Mouse (Mus musculus): ENCODE results near the gene B4galt7. TPM values are rescaled to one million over a fixed set of nuclear protein-coding genes. Genes with fewer than 3 reads are reported as not detected.

Gene B4galt7
- total RNA-seq, 2 experiments from 2014 or later, result 11.7 to 14.9 TPM

Other genes with a start within 250 kb of the B4galt7 start
- 100 to 1,000 TPM; 105 to 113 TPM for gene Lman2, start 237.1 kb upstream of the B4galt7 start, total RNA-seq (2021)
- gene Rgs14, start 230.2 kb upstream of the B4galt7 start, total RNA-seq (2021), result 1 to 10 TPM; 1.9 to 2.6 TPM
- under 1 TPM in 1 of 2 experiments, not detected in 1; 0.42 TPM for gene Slc34a1, start 201.7 kb upstream of the B4galt7 start, total RNA-seq (2021)
- not detected for gene Pfn3, start 184.7 kb upstream of the B4galt7 start, total RNA-seq (2021)
- 100 to 1,000 TPM in 1 of 2 experiments, 10 to 100 TPM in 1; 39.7 to 101 TPM for gene F12, start 173.1 kb upstream of the B4galt7 start, total RNA-seq (2021)
- gene Grk6, start 154.8 kb upstream of the B4galt7 start, total RNA-seq (2021), result 10 to 100 TPM; 40.2 to 47.0 TPM
- 1 to 10 TPM; 3.7 to 4.2 TPM for gene Prr7, start 135.6 kb upstream of the B4galt7 start, total RNA-seq (2021)
- 10 to 100 TPM; 32.1 to 41.6 TPM for gene Dbn1, start 111.8 kb upstream of the B4galt7 start, total RNA-seq (2021)
- gene Pdlim7, start 86.2 kb upstream of the B4galt7 start, total RNA-seq (2021), result 10 to 100 TPM; 31.6 to 39.4 TPM
- gene Dok3, start 70.6 kb upstream of the B4galt7 start, total RNA-seq (2021), result 1 to 10 TPM; 5.0 to 5.1 TPM
- 10 to 100 TPM; 38.5 to 39.9 TPM for gene Ddx41, start 63.2 kb upstream of the B4galt7 start, total RNA-seq (2021)
- gene Fam193b, start 28.8 kb upstream of the B4galt7 start, total RNA-seq (2021), result 10 to 100 TPM; 32.4 to 52.0 TPM
- 100 to 1,000 TPM; 144 to 146 TPM for gene Tmed9, start 26.2 kb upstream of the B4galt7 start, total RNA-seq (2021)
- gene Caml, start 23.1 kb downstream of the B4galt7 start, total RNA-seq (2021), result 10 to 100 TPM; 27.4 to 28.4 TPM
- gene Ddx46, start 35.1 kb downstream of the B4galt7 start, total RNA-seq (2021), result 10 to 100 TPM; 30.6 to 36.4 TPM
- gene B230219D22Rik, start 93.2 kb downstream of the B4galt7 start, total RNA-seq (2021), result 10 to 100 TPM; 52.5 to 53.8 TPM
- 10 to 100 TPM; 53.2 to 55.6 TPM for gene Txndc15, start 114.8 kb downstream of the B4galt7 start, total RNA-seq (2021)
- 10 to 100 TPM; 73.5 to 74.7 TPM for gene Pcbd2, start 127.5 kb downstream of the B4galt7 start, total RNA-seq (2021)
- under 1 TPM in 1 of 2 experiments, not detected in 1; 0.21 TPM for gene Catsper3, start 184.7 kb downstream of the B4galt7 start, total RNA-seq (2021)
- gene Pitx1, start 236.3 kb downstream of the B4galt7 start, total RNA-seq (2021), result not detected

Measured in adrenal gland, postnatal 10 days (tissue).